Mouse (Mus musculus) frontal cortex, adult 2 months (tissue): ENCODE measurements around the gene Cask. TPM values are rescaled to one million over a fixed set of nuclear protein-coding genes. Genes with fewer than 3 reads are reported as not detected.

Experiments
- DNase-seq, 2 experiments: peaks; one replicate each; pipeline ENCODE4 v3.0.0; 2022; ENCODE audit warnings: low spot score in 1 of 2; ENCODE audit errors: extremely low spot score in 1 of 2
- polyA plus RNA-seq: library from polyadenylated mRNA; depleted of rRNA; stranded (reverse); fragments of >200 nt; gene quantifications from 2 replicates; pipeline ENCODE4 v1.2.3, GENCODE M21; 2012

The Cask gene
- polyA plus RNA-seq, 1 experiment = 37.0 TPM

DNA sequence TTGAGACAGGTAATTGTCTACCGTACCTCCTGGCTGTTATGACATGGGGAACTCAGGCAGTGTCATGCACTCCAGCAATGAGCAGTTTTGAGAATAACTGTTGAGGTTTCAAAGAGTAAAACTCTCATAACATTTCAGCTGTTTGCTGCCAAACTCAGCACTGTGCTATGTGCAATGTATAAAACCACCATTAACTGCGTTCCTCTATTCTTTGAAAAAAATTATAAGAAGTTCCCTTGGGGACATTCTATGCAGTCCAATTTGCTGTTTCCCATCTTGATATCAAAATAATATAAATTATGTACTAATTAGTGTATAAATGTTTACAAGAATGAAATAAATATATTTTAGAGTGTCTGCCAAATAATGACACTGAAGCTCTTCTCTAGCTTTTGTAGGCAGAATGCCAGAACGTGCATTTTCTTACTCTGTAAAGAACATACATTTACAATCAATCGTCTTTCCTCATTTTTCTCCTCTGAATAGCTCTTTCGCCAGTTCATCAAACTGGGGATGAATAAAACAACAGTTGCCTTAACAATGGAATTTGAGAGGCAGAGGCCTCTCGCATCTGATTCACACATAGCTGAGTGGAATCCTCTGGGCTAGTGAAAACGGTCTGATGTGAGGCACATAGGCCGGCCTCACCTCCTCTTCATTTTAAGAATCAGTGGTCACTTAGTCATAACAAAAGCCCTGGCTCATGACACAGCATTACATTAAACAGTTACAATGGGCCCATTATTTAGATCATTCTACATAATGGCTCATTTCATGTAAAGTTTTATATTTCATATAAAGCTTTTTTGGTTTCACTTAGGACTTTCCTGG is 125.4 kb downstream of the Cask start:
- no peak for DNase-seq

- no peak for DNase-seq
Observed at GRCm38 (mm10) chrX:13720296-13720829, 130.8 kb downstream of the Cask start.

GRCm38 (mm10) chrX:13718283-13718682 is 132.9 kb downstream of the Cask start:
- DNase-seq = no peak

DNA sequence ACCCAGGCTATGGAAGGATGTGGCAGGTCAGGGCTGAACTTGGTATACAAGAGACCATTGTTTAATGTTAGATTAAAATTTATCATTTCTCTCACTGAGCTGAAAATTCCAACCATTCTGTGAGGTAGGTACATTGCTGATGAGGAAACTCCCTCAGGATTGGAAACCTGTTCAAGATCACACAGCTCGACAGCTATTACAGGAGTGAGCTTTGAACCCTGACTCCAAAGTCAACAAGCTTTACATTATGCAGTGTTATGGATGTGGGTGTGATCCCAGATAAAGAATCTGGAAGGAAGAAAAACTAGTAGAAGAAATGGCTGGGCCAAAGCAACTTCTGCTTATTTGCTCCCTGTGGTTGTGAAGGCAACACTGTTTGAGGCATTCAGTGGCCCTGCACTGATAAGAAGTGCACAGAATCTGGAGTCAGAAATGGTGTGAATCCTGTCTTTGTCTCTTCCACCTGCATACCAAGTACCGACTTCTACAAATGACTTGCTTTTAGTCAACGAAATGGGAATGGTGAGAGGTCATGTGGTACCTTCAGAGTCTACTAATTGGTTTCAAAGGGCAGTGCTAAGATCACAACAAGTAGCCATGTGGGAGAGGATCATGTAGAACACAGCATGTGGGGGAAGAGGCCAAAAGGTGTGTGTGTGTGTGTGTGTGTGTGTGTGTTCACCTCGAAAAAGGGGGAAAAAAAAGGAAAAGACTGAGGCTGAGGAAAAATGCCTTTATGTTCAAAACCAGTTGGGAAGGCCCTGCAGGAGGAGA is 134.2 kb downstream of the Cask start:
- DNase-seq = no peak

DNA sequence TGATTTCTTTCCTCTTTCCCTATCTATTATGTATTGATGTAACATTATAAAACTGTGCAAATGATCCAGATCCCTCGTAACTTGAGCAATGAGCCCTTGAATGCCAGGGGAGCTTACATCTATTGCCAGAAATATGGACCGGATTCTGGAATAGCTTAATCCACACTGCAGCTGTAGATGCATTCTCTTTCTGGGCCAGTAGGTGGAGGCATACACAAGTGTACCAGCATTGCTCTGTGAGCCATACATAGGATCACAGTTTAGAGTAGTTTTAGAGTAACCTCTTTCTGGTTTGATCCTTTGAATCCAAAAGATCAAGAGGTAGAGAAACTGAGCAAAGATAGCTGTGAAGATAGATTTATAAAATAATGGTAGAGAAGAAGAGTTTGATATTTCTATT is 141.0 kb downstream of the Cask start:
- DNase-seq = peak; percentile 4 to 82

DNA sequence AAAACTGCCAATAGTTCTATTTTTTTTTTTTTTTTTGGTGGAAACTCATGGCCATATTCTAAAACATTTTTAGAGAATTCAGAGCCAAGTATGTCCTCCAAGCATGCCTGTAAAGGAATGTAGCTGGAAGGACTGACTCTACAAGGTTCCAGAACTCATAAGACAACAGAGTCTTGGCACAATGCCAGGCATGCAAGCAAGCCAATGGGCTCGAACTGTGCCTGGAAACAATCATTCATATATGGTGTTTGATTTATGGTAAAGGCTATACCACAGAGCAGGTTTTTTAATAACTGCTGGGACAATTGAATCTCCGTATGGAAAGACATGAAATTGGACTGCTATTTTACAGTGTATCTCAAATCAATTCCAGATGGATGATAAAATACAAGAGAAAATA is 146.1 kb downstream of the Cask start:
- DNase-seq = no peak

DNA sequence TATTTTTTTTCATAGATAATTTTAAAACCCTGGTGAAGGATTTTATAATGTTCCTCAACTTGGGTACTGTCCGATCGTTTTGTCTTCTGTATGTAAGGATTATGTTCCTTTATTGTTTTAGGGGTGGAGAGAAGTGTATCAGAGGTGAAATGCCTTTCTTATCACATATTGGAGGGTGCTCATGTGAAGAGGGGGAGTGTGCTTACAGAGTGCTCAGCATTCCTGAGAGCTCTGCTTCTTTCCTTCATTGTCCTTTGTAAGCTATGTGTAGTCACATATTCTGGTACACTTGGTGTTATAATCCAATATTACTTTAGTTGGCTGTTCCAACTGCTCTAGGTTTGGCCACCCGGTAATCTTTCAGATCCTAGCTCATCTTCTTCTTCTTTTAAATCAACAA is 150.5 kb downstream of the Cask start:
- no peak for DNase-seq

- DNase-seq = peak in 1 of 2 experiments; percentile 38
Observed at GRCm38 (mm10) chrX:13691865-13692264, 159.3 kb downstream of the Cask start.

DNA sequence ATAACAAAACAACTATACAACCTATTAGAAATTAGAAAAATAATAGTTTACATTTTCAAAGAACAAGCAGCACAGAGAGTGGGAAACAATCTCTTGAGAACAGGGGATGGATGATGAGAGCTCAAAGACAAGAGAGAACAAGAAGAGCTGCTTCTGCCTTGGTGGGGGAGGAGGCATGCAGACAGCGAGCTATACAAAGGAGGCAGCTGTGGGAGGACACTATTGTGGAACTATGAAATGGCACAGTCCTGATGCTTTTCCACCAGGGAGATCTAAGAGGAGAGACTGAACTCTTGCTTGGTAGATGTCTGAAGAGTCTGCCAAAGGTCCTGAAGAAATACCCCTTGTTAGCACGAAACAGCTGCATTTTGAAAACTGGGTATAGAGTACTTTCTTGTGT is 162.8 kb downstream of the Cask start:
- peak; percentile 11 to 50 for DNase-seq

- no peak for DNase-seq
Observed at GRCm38 (mm10) chrX:13686589-13686988, 164.6 kb downstream of the Cask start.

DNA sequence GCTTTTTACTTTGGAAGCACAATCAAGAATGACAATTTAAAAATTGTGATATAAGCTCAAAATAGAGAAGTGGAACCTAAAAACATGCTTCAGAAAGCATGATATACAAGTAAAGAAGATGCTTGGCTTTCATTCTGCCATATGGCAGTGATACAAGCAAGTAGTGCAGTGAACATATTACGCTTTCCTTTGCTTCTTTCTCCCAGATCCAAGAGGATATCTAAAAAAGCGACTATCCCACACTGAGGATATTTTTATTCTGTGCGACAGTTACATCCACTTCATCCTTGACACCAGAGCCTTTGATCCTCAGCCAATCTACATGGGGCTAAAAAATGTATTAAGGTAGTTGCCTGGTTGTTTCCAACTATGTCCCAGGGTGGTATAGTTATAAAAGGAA is 169.4 kb downstream of the Cask start:
- DNase-seq = no peak

- DNase-seq = no peak
Observed at GRCm38 (mm10) chrX:13673001-13673400, 178.2 kb downstream of the Cask start.

DNA sequence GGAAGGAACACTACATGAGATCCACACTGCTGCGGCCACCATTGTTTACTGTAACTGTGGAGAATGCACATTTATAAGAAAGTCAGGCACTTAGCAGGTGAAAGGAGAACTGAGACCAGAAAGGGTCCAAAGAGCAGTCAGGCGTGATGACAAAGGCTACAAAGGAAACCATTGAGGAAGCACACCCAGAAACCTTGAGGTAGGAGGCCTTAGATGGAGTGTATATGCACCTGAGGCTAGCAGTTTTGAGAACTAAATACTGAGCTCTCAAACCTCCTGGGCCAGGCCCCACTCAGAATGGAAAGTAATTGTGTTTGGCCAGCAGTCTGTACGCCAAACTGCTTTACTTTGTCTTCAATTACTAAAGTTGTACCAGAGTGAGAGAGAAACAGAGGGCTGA is 180.8 kb downstream of the Cask start:
- no peak for DNase-seq

GRCm38 (mm10) chrX:13668867-13669266 is 182.3 kb downstream of the Cask start:
- no peak for DNase-seq

- DNase-seq = no peak
Observed at GRCm38 (mm10) chrX:13661063-13661462, 190.1 kb downstream of the Cask start, which contains the start of gene Gpr82. Gene Gpr82, plus strand, starts transcription at chrX:13661363.

DNA sequence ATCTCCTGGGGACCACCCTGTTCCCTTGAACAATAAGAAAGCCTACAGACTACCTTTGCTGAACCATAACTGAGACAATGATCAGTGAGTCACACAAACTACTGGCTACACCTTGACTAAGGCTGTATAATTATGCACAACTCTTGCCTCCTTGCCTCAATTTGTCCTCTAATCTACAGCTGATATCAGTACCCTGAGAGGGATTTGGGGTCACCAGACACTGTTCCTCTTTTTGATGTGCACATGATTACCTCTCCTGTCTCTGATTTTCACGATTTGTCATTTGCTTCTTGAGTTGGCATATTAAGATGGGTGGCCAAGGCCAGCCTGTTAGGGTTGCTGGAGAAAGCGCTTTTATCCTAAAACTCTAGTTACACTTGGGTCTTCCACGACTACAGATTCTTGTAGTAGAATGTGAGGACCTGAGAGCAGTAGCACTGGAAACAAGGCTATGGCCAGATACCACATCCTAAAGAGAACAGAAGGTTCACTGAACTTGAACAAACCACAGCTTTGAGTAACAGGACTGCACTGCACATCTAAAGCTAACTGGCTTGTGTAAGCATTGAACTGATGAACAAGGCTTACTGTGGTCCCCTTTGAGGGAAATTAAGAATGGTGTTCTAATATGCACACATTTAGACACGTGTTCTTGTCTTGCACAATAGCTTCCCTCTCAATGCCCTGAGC is 191.8 kb downstream of the Cask start:
- no peak for DNase-seq

DNA sequence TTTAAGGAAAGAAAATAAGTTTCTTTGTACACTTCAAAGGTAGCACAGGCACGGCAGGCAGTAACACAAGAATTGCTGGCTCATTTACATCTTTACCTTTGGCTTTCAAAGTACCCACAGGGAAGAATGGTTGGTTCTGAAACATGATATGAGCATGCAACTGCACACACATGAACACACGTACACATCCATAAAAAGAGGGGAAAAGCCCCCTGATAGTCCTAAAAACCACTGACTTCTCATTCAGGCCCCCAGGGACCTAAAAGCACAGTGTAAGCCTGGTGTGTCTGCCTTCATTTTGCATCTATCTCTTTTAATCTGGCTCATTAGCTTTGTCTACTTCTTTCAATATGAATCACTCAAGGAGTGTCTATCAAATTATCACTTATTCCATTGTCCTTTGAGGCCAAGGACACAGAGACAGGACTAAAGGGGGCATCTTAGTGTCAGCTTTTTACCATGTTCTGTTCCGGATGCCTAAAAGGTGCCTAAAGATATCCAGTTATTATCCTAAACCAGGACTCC is 192.5 kb downstream of the Cask start:
- DNase-seq = no peak

DNA sequence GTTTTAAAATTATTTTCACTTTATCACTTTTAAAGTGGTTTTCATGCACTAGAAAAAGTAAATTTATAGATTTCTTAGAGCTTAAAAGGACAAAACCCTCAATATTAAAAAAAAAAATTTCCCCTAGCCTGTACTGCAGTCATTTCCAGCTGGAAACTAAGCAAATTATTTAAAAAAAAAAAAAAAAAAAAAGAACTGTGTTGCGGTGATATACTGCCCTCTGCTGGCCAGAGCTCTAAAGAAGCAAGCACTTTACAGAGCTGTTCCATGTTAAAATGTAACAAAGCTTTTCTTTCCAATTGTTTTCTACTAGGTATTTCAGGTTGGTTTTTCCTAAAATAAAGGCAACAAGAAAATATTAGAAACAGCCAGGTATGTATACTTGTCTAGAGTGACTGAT is 194.4 kb downstream of the Cask start:
- DNase-seq = peak in 1 of 2 experiments; percentile 70

DNA sequence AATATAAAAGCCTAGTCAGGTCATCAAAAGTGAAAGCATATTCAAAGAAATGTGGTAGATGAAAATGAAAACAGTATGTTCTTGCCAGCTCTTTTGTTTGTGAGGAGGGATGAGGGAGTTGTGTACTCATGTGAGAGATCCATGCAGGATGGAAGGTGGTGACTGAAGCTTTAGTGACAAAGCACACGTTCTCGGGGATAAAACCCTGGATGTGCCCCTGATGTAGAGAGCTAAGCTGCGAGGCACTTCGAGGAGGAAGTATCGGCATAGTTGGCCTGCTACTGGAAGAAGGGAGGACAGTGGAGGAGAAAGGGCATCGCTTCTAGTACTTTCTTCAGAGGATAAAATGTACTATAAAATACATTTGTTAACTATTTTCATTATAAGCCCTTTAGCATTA is 195.3 kb downstream of the Cask start:
- no peak for DNase-seq

- DNase-seq = peak; percentile 11 to 55
Observed at GRCm38 (mm10) chrX:13655005-13655421, 196.2 kb downstream of the Cask start.

DNA sequence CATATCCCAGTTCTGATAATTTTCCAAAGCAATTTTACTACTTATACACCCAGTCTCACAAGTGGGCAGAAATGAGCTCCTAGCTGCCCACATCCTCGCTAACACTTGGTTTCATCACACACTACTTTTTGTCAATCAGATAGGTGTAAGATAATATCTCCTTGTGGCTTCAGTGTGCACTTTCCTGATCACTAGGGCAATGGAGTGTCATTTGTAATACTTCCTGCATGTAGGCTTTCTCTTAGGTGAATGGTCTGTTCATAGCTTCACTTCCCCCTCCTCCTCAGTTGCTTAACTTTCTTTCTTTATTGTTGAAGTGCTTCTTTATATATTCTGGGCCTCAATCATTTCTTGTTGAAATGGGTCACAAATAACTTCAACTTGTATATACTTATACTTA is 198.9 kb downstream of the Cask start:
- no peak for DNase-seq
